32 mouse cellular contexts compared by ENCODE assay signal in the genomic region with DNA sequence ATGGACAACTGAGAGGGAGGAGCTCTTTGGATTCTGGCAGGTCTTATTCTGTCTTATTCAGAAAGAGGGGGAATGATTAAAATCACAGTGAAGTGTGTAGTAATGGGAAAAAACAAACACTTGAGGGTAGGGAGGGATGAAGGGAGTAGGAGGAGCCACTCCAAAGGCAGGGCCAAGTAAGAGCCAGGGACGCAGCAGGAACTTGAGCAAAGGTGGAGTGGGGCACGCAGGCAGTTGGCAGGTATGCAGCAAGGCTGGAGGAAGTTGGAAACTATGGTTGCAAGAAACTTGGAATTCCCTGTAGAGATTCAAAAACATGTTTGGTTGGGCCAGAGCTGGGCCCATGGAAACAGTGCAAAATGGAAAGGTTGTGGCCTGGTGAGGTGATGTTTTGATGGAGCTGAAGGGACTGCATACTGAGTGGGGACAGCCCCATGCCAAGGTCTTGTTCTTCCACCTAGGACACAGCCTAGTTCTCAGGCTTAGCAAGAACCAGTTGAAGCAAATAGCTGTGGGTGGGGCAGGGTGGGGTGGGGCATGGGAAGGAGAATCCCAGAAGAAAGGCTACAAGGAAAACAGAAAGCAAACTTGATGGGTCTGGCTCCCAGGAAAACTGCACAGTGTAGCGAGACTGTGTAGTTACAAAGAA. TPM values are rescaled to one million over a fixed set of nuclear protein-coding genes. Genes with fewer than 3 reads are reported as not detected.
DNase-seq lines count a peak whose midpoint lies in the region; ATAC-seq lines count a peak whose summit lies in the region.
"Had no signal": no experiment of that assay in that cellular context is flagged by ENCODE, and none has a peak within 500 bp of the region (broad histone marks: within the 10 kb centered on the region; RNA-seq: fewer than 3 reads in every experiment).

No protein-coding gene starts in this region.

- no peak overlapping the region for H3K27ac ChIP-seq in intestine, embryonic 15.5 days
- peak overlapping the region; percentile 72 for H3K27ac ChIP-seq in lung, embryonic 15.5 days
- H3K27ac ChIP-seq: embryonic facial prominence, embryonic 12.5 days; hindbrain, embryonic 13.5 days; midbrain, embryonic 15.5 days; neural tube, embryonic 13.5 days had no signal

- H3K4me3 ChIP-seq in intestine, embryonic 15.5 days (replicated peaks): no peak overlapping the region
- no peak overlapping the region for H3K4me3 ChIP-seq in lung, embryonic 15.5 days
- H3K4me3 ChIP-seq: embryonic facial prominence, embryonic 12.5 days; hindbrain, embryonic 13.5 days; midbrain, embryonic 15.5 days; neural tube, embryonic 13.5 days had no signal

- H3K4me2 ChIP-seq in intestine, embryonic 15.5 days (replicated peaks): no peak overlapping the region
- H3K4me2 ChIP-seq in lung, embryonic 15.5 days: peak overlapping the region; percentile 13; the same call in 1 of the 2 replicates
- H3K4me2 ChIP-seq: embryonic facial prominence, embryonic 12.5 days; hindbrain, embryonic 13.5 days; liver, embryonic 11.5 days; midbrain, embryonic 15.5 days; neural tube, embryonic 13.5 days had no signal

- 68% methylated on average over 3 of the region's 3 CpGs for WGBS in intestine, embryonic 15.5 days
- 56% methylated on average over 3 of the region's 3 CpGs for WGBS in lung, embryonic 15.5 days

- no peaks in the 10 kb centered on the region for H3K4me1 ChIP-seq in intestine, embryonic 15.5 days (replicated peaks)
- no peaks in the 10 kb centered on the region for H3K4me1 ChIP-seq in lung, embryonic 15.5 days
- H3K4me1 ChIP-seq: embryonic facial prominence, embryonic 12.5 days; midbrain, embryonic 15.5 days had no signal

- H3K36me3 ChIP-seq in intestine, embryonic 15.5 days: no peaks in the 10 kb centered on the region
- H3K36me3 ChIP-seq in lung, embryonic 15.5 days: no peaks in the 10 kb centered on the region
- H3K36me3 ChIP-seq: embryonic facial prominence, embryonic 12.5 days; hindbrain, embryonic 13.5 days; midbrain, embryonic 15.5 days; neural tube, embryonic 13.5 days had no signal

- no peaks in the 10 kb centered on the region for H3K9me3 ChIP-seq in intestine, embryonic 15.5 days
- no peaks in the 10 kb centered on the region for H3K9me3 ChIP-seq in lung, embryonic 15.5 days
- H3K9me3 ChIP-seq: embryonic facial prominence, embryonic 12.5 days; midbrain, embryonic 15.5 days; neural tube, embryonic 13.5 days had no signal

- H3K9ac ChIP-seq in intestine, embryonic 15.5 days: no peak overlapping the region
- no peak overlapping the region for H3K9ac ChIP-seq in lung, embryonic 15.5 days
- H3K9ac ChIP-seq: embryonic facial prominence, embryonic 12.5 days; forebrain, postnatal 0 days; hindbrain, embryonic 13.5 days; liver, postnatal 0 days; midbrain, embryonic 15.5 days; neural tube, embryonic 13.5 days had no signal

- DNase-seq in lung, postnatal 36 days: peak; percentile 73
- no peak for DNase-seq in right cerebral cortex, postnatal 14 days
- no peak for DNase-seq in ovary, postnatal 10 days (ENCODE audit: low spot score)
- DNase-seq in urinary bladder, adult 2 months (ENCODE audit: low spot score): no peak
- DNase-seq in gastrocnemius, postnatal 25 days: no peak
- DNase-seq: adrenal gland, postnatal 10 days; B cell, adult 2 months; cerebellum, adult 2 months; cerebellum, postnatal 25 days; forebrain, postnatal 0 days; kidney, postnatal 10 days; liver, postnatal 0 days; right cerebral cortex, adult 18-20 months; thymus, postnatal 14 days had no signal

- no peaks in the 10 kb centered on the region for H3K27me3 ChIP-seq in intestine, embryonic 15.5 days (replicated peaks)
- no peaks in the 10 kb centered on the region for H3K27me3 ChIP-seq in lung, embryonic 15.5 days
- H3K27me3 ChIP-seq: embryonic facial prominence, embryonic 12.5 days; hindbrain, embryonic 13.5 days; midbrain, embryonic 15.5 days; neural tube, embryonic 13.5 days had no signal

- peak; percentile 41; the same call in 1 of the 2 replicates for ATAC-seq in intestine, embryonic 15.5 days
- ATAC-seq in lung, embryonic 15.5 days (ENCODE audit: borderline replicate concordance, extremely low read depth, low FRiP score, low TSS enrichment): peak; percentile 83
- ATAC-seq: forebrain, postnatal 0 days; liver, postnatal 0 days; midbrain, embryonic 15.5 days had no signal

RNA-seq across cellular contexts. Expression of gene Gm498, which starts 52.5 kb away (rescaled TPM):
- not detected in 2 replicates for polyA plus RNA-seq in intestine, embryonic 15.5 days (2015; fragmentation: Nextera tagmentation; extraction: Ambion mirVana)
- polyA plus RNA-seq in lung, embryonic 15.5 days (2015; fragmentation: Nextera tagmentation; extraction: Ambion mirVana): not detected in 2 replicates
- not detected in 2 replicates for polyA plus RNA-seq in urinary bladder, adult 2 months (2012; rRNA removed)
- total RNA-seq in gastrocnemius, postnatal 25 days (2021): not detected
- total RNA-seq: adrenal gland, postnatal 10 days; CH12.LX; forebrain, postnatal 0 days; gastrocnemius, postnatal 4 days; heart, adult 8-10 months; heart, postnatal 25 days; layer of hippocampus, postnatal 14 days; left cerebral cortex, postnatal 10 days; megakaryocyte-erythroid progenitor cell, adult 5-6 weeks; MEL had no signal
- polyA plus RNA-seq: cerebellum, adult 2 months; embryonic facial prominence, embryonic 12.5 days; forebrain, embryonic 11.5 days; forebrain, postnatal 0 days; heart, embryonic 14.5 days; hindbrain, embryonic 13.5 days; limb, embryonic 11.5 days; liver, embryonic 11.5 days; liver, postnatal 0 days; midbrain, embryonic 15.5 days; neural tube, embryonic 13.5 days had no signal
